Mouse (Mus musculus) retina, postnatal 7 days (tissue): Measurements from ENCODE around the gene Scarb2.

Experiments
- DNase-seq: peaks from one replicate; pipeline ENCODE4 v3.0.0-alpha.2; 2012; ENCODE audit warnings: low read depth, low spot score

The Scarb2 gene

GRCm38 (mm10) chr5:92495291-92495690 is 11.3 kb downstream of the Scarb2 start:
- DNase-seq = no peak

GRCm38 (mm10) chr5:92493423-92493822 is 13.2 kb downstream of the Scarb2 start:
- DNase-seq = no peak

DNA sequence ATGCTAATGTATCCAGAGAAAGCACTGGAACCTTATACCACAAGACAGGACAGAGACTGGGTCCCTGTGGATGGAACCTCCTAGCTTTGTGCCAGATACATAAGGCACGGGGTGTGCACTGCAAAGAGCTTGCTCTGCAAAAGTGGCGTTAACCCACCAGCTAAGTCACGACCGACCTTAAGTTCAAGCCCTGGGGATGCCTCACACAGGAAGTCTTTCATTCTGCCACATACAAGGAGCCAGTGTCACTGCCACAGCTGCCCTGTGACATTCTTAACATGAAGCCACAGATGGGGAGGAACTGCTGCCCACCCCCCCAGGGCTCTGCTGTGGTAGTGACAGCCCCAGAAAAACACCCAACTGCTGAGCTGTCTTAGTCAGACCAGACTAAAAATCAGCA is 15.9 kb downstream of the Scarb2 start:
- DNase-seq = no peak

GRCm38 (mm10) chr5:92490304-92490703 is 16.3 kb downstream of the Scarb2 start:
- no peak for DNase-seq

GRCm38 (mm10) chr5:92489503-92489902 is 17.1 kb downstream of the Scarb2 start:
- no peak for DNase-seq

DNA sequence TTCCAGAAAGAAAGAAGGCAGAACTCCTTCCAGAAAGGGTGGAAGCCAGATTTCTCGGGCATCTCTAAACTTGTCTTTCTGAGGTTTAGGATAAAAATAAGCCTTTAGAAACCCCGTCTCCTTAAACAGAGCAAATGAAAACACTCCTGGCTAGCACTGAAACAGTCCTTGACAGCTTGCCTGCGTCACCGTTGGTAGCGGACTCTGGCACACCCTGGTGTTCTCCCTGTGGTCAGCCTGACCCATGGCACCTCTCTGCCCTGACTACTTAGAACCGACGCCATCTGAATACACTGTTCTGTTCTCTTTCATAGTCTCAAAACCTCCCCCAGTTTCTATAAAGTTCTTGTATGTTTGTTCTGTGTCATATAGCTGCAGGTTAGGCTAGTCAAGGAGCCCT is 17.7 kb downstream of the Scarb2 start:
- DNase-seq = no peak

- DNase-seq = no peak
These were observed 18.2 kb downstream of the Scarb2 start for GRCm38 (mm10) chr5:92488408-92488807.

GRCm38 (mm10) chr5:92486758-92487157 is 19.9 kb downstream of the Scarb2 start:
- no peak for DNase-seq

DNA sequence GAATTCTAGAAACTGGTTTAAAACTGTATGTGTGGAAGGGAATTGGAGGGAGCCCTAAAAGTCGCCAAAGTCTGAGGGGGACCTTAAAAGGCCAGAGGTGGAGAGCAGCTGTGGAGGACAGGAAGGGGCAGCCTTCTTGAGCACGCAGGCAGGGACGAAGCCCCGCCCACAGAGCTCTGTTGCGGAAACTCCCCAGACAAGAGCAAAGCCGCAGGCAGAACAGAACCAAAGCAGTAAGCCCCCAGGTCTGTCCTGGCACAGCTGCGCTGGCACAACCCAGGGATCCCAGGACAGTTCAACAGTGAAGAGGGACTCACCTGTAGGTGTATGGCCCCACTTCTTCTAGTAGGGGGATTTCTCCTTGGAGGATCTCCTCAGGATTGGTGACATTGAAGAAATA is 21.8 kb downstream of the Scarb2 start:
- no peak for DNase-seq

- no peak for DNase-seq
These were observed 33.8 kb downstream of the Scarb2 start for GRCm38 (mm10) chr5:92472863-92473262.

GRCm38 (mm10) chr5:92471531-92471930 is 35.1 kb downstream of the Scarb2 start:
- no peak for DNase-seq

DNA sequence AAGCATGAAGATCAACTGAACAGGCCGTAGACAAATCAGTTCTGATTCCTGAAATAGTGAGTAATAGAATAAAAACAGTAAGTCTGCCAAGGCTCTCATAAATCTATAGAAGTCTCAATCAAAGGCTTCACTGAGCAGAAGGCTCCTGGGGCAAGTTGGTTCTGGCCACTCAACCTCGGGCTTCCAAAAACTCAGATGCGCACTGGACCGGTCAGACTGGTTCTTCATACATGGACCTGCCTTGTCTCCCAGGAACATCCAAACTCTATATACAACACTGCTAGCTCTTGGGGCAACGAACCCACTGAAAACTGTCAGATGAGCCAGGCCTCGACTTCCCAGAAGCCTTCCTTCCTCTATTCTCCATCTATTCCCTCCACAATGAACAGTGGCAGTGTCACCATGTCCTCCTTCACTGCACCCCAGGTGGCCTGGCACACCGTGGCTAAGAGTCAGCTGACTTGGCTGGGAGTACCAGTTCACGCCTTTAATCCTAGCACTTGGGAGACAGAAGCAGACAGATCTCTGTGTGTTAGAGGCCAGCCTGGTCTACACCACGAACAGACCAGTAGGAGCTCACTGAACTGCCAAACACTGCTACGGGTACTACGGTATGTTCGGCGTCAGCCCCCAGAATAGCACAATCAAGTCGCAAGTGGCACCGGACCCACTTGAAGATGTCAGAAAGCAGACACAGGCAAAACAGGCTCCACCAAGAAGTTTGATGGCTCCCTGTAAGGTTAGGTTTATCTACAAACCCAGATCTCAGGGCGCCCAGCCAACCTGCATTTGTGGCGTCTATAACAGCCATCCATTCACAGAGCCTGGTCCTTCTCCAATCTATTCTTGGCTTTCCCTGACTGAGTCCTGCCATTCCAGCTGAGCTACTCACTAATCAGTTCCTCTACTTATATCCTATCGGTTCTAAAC is 37.2 kb downstream of the Scarb2 start:
- DNase-seq = no peak

DNA sequence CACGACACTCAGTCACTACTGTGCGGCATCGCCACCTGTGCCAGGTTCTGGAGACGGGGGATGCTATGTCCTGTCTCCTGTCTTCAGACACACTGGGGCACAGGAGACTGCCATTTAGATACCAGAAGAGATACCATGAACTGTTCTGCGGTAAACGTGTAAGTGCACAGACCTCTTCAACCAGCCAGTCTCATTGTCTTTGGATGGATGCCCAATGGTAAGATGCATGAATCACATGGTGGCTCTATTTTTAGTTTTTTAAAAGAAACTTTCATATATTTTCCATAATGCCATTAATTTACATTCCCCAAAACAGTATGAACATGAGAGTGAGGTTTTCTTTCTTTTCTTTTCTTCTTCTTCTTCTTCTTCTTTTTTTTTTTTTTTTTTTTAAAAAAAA is 38.4 kb downstream of the Scarb2 start:
- DNase-seq = no peak

GRCm38 (mm10) chr5:92467102-92467766 is 39.4 kb downstream of the Scarb2 start:
- no peak for DNase-seq

DNA sequence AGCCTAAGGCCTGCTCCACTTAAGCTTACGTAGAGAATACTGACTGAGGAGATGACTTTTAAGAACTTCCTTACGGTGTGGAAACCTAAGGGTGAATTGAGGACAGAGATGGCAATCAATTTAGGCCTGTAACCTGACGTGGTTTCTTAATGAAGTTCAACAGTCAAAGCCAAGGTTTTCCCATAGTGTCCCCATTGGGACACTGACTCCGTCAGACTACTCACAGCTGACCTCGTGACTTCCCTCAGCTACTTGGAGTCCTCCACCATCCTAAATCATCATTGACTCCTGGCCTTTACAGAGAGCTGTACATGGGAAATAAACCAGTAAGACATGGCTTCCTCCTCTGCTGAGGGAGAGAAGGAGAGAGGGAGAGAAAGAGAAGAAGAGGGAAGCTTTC is 41.1 kb downstream of the Scarb2 start:
- DNase-seq = no peak

DNA sequence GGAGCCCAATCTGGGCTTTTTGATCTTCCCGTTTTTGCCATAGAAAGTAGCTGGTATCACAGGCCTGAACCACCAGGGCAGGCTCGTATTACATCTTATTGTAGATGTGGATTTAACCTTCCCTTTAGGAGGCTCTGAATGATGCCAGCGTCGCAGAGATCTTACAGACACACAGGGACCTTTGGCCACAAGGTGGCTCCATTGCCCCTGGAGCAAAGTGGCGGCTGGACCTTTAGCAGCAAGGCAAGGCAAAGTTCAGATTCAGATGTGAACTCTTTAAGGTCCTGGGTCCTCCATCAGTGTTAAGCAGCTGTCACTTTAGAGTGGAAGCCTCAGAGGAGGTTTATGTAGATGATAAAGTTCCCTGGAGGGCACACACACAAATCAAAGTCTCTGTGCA is 45.3 kb downstream of the Scarb2 start:
- peak; percentile 40 for DNase-seq

- DNase-seq = no peak
These were observed 47.9 kb downstream of the Scarb2 start for GRCm38 (mm10) chr5:92458726-92459125.

GRCm38 (mm10) chr5:92457410-92457809 is 49.2 kb downstream of the Scarb2 start:
- no peak for DNase-seq

DNA sequence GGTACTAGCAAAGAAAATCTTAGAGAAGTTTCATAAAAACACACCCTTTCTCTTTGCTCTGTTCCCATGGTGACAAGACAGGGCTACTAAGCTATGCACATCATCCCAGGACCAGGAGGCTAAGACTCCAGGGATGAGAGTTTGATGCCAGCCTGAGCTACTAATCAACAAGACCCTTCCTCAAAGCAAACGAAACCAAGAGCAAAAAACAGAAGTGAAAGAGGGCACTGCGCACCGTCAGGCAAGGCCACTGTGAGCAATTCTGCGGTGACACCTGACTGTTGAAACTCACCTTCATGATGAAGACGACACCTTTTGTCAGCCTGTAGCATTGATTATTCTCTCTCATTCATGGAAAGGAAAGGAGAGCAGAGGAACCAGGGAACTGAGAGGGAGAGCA is 53.8 kb downstream of the Scarb2 start:
- no peak for DNase-seq

DNA sequence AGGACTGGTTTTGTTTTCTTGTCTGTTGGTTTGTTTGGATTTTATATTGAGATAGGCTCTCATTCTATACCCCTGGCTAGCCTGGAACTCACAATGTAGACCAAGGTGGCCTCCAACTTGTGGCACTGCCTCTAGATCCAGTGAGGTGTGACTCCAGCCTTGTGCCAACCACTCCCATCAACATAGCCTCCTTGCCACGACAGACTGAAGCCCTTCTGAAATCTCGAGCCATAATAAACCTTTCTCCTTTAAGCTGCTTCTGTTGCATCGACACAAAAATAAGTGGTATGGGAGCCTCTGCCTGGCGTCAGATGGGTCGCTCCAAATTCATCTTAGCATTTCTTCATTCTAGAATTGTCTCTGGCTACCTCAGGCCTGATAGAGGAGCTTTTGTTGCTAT is 59.9 kb downstream of the Scarb2 start:
- no peak for DNase-seq

- DNase-seq = no peak
These were observed 61.6 kb downstream of the Scarb2 start for GRCm38 (mm10) chr5:92445016-92445415.

DNA sequence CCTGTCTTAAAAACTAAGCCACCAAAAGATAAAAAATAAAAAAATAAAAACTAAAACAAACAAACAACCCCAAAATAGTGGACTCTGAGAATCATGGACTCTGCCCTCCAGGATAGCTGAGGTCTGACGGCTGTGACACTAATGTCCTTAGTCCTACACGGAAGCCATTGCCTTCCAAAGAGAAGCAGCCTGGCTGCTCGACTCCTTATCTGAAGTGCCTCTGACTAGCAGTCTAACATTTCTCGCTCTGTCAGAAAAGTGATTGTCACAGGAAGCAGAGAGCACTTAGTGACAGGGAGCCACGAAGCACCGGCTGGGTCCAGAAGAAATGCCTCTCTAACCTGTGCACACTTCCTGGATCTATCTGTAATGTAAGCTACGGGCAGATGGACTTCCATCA is 63.7 kb downstream of the Scarb2 start:
- DNase-seq = no peak

DNA sequence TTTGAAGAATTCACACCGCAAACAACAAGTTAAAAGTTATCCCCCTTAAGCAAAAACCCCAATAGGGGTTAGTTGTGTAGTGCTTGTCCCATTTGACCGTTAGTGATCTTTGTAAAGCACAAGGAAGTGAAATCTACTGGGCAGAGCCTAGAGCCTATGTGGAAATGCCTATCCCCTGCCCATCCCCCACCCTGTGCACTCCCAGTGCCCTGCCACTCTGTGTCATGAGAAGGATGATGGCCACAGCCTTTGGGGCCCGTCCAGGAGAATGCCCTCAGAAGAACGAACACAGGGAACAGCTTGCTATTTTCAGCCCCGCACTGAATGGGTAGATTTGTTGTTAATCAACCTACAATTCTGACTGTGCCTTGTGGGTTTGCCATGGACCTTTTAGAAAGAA is 65.1 kb downstream of the Scarb2 start:
- no peak for DNase-seq
